Mouse (Mus musculus): ENCODE measurements at regions not wholly inside any gene's neighbourhood (a gene's known extent, or its start where the extent isn't known, plus 50 kb on each side); places are given as distances from the start of the nearest gene placed in this dataset.

DNA sequence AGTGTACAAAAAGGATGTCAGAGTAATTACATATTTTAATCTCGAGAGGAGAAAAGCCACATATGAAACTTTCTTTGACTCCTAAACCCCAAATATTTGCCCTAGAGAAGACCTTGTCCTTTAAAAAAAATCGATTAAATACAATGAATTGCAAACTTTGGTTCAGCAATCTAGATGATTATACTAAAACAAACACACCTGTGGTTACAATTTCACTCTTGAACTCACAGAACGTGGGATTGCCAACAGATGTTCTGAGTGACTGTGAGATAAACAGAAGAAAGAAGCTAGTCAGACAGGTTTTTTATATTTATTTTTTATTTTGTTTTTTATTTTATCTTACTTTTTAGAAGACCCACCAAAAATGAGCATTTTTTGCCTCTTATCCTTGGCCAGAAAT lies 2032.9 kb upstream of the Cdh20 start:
- in situ Hi-C loops (cut with MboI; ENCODE audit: low pct_ligation_motif_present, low pct_unique_long_range_greater_than_20kb, low sequenced_read_pairs) (no loop called here), dilution Hi-C loops (cut with MboI; ENCODE audit: extremely low pct_ligation_motif_present, extremely low pct_unique_long_range_greater_than_20kb, low sequenced_read_pairs) (no loop called here)
- Histone ChIP-seq H3K4me1 (ENCODE audit: control insufficient read depth in 1 of 2, insufficient read depth in 2 of 2) (no peaks in the 10 kb centered on the region), H3K79me2 (replicated peaks; ENCODE audit: control insufficient read depth, extremely low read depth, insufficient read depth, poor library complexity, severe bottlenecking) (no peaks in the 10 kb centered on the region), H3K4me2 (ENCODE audit: insufficient read depth, low read depth, poor library complexity, severe bottlenecking) (no peak overlapping the region), H3K36me3 (replicated peaks in 1 of 2; ENCODE audit: control insufficient read depth in 1 of 2, insufficient read depth in 1 of 2, low read length in 1 of 2) (no peaks in the 10 kb centered on the region), H3K9me3 (replicated peaks; ENCODE audit: low read length) (peaks cover 20% of the 10 kb centered on the region), H3K9ac (ENCODE audit: insufficient read depth, low read depth) (no peak overlapping the region), H3K27ac (ENCODE audit: insufficient read depth, low read depth) (no peak overlapping the region), H3K27me3 (replicated peaks) (no peaks in the 10 kb centered on the region), H3K4me3 (replicated peaks in 1 of 3; ENCODE audit: low read depth in 2 of 3, low read length in 2 of 3, poor library complexity in 1 of 3) (no peak overlapping the region)
- no peak for TF ChIP-seq GABPA (IDR thresholded peaks at IDR 0.05; ENCODE audit: insufficient replicate concordance, low read depth, low read length)
- TF ChIP-seq MAX (IDR thresholded peaks at IDR 0.05; ENCODE audit: low read length) = no peak
- no peak for DNase-seq (ENCODE audit: extremely low read depth)

DNA sequence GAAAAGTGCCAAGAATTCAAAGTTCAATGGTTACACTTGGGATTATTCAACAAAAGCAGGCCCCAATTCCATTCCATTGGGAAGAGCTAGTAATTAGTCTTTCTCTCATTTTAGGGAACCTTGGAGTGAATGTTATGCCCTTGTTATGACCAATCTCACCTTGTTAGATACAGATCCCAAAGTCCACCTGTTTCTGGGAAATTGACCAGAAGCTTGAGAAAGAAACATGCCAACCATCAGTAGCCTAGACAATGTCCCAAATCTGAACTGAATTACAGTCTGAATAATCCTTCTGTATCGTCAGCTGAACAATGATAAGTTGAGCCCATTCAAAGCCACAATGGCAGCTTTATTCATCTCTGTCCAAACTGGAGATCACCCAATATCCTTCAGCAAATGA lies 2010.4 kb upstream of the Cdh20 start:
- in situ Hi-C loops (cut with MboI; ENCODE audit: low pct_ligation_motif_present, low pct_unique_long_range_greater_than_20kb, low sequenced_read_pairs) (no loop called here), dilution Hi-C loops (cut with MboI; ENCODE audit: extremely low pct_ligation_motif_present, extremely low pct_unique_long_range_greater_than_20kb, low sequenced_read_pairs) (no loop called here)

More for the DNA sequence above, 2010.4 kb upstream of the Cdh20 start:
- Histone ChIP-seq H3K4me3 (replicated peaks in 1 of 3; ENCODE audit: low read depth in 2 of 3, low read length in 2 of 3, poor library complexity in 1 of 3) (no peak overlapping the region), H3K27ac (ENCODE audit: insufficient read depth, low read depth) (no peak overlapping the region), H3K9ac (ENCODE audit: insufficient read depth, low read depth) (no peak overlapping the region), H3K4me2 (ENCODE audit: insufficient read depth, low read depth, poor library complexity, severe bottlenecking) (no peak overlapping the region), H3K27me3 (replicated peaks) (no peaks in the 10 kb centered on the region), H3K79me2 (replicated peaks; ENCODE audit: control insufficient read depth, extremely low read depth, insufficient read depth, poor library complexity, severe bottlenecking) (no peaks in the 10 kb centered on the region), H3K4me1 (ENCODE audit: control insufficient read depth in 1 of 2, insufficient read depth in 2 of 2) (no peaks in the 10 kb centered on the region), H3K36me3 (replicated peaks in 1 of 2; ENCODE audit: control insufficient read depth in 1 of 2, insufficient read depth in 1 of 2, low read length in 1 of 2) (no peaks in the 10 kb centered on the region), H3K9me3 (replicated peaks; ENCODE audit: low read length) (peaks cover 19% of the 10 kb centered on the region)
- TF ChIP-seq SIN3A (IDR thresholded peaks at IDR 0.05; ENCODE audit: low read length) (no peak), MEF2A (IDR thresholded peaks at IDR 0.05; ENCODE audit: borderline replicate concordance, low read depth, low read length) (no peak), MAZ (IDR thresholded peaks at IDR 0.05; ENCODE audit: low read depth, low read length) (no peak), POLR2AphosphoS2 (IDR thresholded peaks at IDR 0.05; ENCODE audit: low read depth, low read length) (no peak), NELFE (IDR thresholded peaks at IDR 0.05; ENCODE audit: low read depth, low read length) (no peak), SMC3 (IDR thresholded peaks at IDR 0.05; ENCODE audit: low read depth, low read length) (no peak), MYC (IDR thresholded peaks at IDR 0.05; ENCODE audit: low read depth, low read length) (no peak), MAFK (IDR thresholded peaks at IDR 0.05; ENCODE audit: insufficient replicate concordance, low read length) (no peak), CHD1 (IDR thresholded peaks at IDR 0.05; ENCODE audit: low read depth, low read length) (no peak), ZKSCAN1 (IDR thresholded peaks at IDR 0.05; ENCODE audit: borderline replicate concordance, low read depth, low read length) (no peak), POLR2A (IDR thresholded peaks at IDR 0.05; ENCODE audit: low read depth, low read length) (no peak), ELF1 (IDR thresholded peaks at IDR 0.05; ENCODE audit: low read depth, low read length) (no peak), KAT2A (IDR thresholded peaks at IDR 0.05; ENCODE audit: insufficient replicate concordance, low read length) (no peak), JUN (IDR thresholded peaks at IDR 0.05; ENCODE audit: insufficient read depth, low read depth, low read length) (no peak), JUND (conservative IDR thresholded peaks at IDR 0.05; ENCODE audit: low read depth, low read length) (no peak), CHD2 (IDR thresholded peaks at IDR 0.05; ENCODE audit: low read length) (no peak)
- no peak for DNase-seq (ENCODE audit: extremely low read depth)
